Mouse (Mus musculus) gastrocnemius, postnatal 10 days (tissue): ENCODE measurements at regions not wholly inside any gene's neighbourhood (a gene's known extent, or its start where the extent isn't known, plus 50 kb on each side); places are given as distances from the start of the nearest gene placed in this dataset.
A peak's percentile ranks its signal among the peaks of the same experiment; 100 is the strongest.
"Not testable (repeated sequence)": the region's sequence is repeated elsewhere in the genome, so short reads cannot be mapped to it uniquely, and the experiment has no call there.

Experiments used
- DNase-seq: peaks from one replicate; pipeline ENCODE4 v3.0.0; 2021; ENCODE audit warnings: mixed read lengths

DNA sequence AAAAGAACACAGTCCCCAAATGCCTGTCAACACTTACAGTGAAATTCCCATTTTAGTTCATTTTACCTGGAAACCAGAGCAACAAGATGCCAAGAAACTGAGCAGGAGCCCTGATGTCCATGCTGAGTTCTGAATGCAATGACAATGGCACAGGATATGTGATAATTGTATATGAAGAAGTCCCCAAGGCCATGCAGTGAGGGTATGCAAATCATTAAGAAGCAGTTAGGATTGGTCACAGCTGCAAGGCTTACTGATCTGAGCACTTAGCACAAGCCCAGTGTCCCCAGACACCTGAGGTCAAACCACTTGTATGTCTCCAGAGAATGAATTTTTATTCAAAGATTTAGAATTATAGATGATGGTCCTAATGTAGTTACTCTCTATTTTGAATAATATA, 419.0 kb upstream of the Tacstd2 start:
- DNase-seq = not testable (repeated sequence)

DNA sequence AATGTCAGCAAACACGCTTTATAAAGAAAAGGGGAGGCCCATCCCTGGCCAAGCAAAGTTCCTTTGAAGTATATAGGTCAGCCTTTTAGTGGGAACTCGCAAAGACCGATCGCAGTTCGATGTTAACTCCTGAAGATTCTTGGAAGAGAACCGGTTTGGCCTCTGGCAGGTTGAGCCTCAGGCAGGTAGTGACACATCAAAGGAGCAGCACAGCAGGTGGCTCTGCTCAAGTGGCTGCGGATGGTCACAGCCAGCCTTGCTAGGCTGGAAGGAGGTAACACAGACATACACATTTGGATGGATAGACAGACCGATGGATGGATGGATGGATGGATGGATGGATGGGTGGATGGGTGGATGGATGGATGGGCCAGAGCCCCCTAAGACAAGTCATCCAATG, 395.9 kb upstream of the Tacstd2 start:
- not testable (repeated sequence) for DNase-seq

DNA sequence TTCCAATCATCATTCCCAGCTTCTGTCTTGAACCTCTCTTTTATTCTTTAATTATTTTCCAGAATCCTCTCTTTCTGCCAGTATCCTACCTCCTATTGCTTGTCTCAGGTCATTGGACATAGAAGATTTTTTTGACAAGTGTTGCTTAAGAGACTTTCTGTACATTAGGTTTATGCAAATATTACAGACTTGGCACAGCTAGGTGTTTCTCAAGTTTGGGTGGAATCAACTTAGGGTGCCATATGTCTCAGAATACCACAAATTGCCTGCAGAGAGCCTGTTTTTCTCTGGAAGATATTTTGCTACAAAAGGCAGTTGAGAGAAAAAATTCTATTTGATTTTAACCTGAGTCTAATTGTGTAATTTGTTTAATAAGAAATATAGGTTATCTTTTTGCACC, 386.9 kb upstream of the Tacstd2 start:
- no peak for DNase-seq

DNA sequence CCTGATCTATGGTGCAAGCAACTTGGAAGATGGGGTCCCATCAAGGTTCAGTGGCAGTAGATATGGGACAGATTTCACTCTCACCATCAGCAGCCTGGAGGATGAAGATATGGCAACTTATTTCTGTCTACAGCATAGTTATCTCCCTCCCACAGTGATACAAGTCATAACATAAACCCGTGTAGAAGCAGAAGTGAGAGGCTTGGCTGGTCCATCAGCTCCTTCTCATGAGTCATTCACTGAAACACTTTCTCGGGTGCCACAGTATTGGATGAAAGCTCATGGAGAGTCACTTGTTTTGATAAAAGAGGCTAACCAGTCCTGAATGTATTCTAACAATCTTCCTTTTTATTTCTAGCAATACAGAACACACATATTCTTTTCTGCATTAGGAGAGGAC, 378.3 kb upstream of the Tacstd2 start:
- DNase-seq = no peak

DNA sequence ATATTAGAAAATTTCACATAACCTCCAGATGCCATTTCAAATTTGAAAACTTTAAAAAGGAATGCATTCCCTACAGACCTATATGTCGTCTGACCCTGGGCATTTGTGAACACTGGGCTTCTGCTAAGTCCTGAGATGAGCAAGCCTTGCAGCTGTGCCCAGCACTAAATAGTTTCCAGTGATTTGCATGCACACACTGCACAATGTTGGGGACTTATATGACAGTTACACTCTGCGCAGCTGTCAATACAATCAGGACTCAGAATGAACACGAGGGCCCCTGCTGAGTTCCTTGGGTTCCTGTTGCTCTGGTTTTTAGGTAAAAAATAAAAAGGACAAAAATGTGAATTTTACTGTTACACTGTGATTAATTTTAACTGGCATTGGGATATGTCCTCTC, 377.7 kb upstream of the Tacstd2 start:
- DNase-seq = no peak

DNA sequence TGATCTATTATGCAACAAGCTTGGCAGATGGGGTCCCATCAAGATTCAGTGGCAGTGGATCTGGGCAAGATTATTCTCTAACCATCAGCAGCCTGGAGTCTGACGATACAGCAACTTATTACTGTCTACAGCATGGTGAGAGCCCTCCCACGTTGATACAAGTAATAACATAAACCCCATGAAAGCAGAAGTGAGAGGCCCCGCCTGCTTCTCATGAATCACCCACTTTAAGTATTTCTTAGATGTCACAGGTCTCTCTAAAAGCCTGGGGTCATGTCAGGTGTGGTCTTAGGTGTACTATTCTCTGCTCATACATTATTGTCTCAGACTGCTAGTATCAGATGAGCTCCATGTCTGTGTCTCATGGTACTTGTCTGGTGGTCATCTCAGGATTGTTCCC, 360.9 kb upstream of the Tacstd2 start:
- DNase-seq = no peak

DNA sequence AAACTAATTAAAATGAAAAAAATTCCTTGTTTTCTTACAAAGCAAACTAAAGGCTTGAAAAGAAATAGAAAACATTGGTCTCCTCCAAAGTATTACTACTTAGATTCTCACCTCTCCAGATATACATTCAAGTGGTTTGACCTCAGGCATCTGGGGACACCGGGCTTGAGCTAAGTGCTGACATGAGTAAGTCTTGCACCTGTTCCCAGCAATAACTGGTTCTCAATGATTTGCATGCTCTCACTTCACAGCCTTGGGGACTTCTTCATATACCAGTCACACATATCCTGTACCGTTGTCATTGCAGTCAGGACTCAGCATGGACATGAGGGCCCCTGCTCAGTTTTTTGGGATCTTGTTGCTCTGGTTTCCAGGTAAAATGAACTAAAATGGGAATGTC, 360.3 kb upstream of the Tacstd2 start:
- no peak for DNase-seq

DNA sequence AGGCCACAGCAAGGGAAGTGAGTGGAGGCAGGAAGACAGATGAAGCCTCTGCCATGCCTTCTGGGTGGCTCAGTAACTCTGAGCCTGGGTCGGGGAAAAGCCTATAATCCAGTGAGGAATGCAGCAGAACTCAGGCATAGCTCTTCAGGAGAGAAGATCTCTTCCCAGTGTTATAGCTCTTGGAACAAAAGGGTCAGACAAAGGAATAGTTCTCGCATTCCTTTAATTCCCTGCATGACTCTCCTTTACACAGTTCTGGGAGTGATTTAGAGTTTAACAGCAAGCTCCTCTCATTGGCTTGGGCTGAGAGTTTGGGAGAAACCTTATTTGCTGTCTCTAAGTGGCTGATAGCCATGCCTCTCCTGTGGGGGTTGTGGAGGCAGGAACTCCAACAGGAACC, 352.0 kb upstream of the Tacstd2 start:
- DNase-seq = no peak

DNA sequence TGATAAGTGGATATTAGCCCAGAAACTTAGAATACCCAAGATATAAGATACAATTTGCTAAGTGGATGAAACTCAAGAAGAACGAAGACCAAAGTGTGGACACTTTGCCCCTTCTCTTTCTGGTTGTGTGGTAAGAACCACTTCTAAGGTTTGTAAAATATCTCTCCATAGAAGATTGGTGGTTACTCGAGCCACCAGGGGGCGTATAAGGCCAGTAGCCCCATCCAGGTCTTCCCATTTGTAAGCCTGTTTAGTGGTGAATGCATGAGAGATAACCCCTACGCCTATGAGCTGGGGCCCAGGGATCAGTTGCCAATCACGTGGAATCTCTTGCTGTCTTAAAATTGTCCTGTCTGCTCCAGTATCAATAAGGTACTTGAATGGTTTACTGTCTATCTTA, 349.3 kb upstream of the Tacstd2 start:
- no peak for DNase-seq

DNA sequence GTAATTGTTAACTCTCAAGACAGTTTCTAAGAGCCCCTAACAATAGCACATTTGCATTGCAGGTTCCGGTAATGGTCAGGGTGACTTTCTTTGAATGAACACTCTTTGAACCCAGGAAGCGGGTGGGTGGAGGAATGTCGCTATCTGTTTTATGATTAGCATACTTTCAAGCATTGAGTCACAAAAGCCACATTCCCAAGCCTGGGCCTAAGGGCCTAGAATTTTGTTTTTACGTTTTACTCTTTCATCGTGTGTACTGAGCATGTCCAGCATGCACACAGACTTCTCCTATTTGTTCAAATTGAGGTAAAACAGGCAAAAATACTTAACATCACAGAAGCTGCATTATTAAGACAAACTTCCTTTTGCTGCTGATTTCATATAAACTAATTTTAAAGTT, 345.9 kb upstream of the Tacstd2 start:
- not testable (repeated sequence) for DNase-seq

DNA sequence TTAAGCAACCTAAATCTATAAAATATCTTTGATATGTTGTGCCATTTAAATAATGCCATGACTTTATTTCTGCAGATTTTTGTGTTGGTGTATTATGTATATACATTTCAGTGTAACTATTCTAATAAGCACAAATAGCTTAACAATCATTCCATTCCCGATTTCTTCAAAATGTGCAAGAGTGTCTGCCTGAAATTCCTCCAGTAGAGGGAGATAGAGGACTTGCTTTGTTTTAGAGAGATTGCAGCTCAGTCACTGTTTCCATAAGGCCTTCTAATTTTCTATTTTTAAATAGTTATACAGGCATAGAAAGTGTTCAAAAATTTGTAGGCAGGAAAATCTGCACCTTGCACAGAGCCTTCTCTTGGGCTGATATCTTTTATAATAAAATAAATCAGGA, 322.3 kb upstream of the Tacstd2 start:
- not testable (repeated sequence) for DNase-seq

DNA sequence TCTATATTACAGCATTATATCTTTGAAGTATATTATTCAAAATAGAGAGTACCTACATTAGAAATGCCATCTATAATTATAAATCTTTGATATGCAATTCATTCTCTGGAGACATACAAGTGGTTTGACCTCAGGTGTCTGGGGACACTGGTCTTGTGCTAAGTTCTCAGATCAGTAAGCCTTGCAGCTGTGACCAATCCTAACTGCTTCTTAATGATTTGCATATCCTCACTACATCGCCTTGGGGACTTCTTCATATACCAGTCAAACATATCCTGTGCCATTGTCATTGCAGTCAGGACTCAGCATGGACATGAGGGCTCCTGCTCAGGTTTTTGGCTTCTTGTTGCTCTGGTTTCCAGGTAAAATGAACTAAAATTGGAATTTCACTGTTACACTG, 303.9 kb upstream of the Tacstd2 start:
- not testable (repeated sequence) for DNase-seq

DNA sequence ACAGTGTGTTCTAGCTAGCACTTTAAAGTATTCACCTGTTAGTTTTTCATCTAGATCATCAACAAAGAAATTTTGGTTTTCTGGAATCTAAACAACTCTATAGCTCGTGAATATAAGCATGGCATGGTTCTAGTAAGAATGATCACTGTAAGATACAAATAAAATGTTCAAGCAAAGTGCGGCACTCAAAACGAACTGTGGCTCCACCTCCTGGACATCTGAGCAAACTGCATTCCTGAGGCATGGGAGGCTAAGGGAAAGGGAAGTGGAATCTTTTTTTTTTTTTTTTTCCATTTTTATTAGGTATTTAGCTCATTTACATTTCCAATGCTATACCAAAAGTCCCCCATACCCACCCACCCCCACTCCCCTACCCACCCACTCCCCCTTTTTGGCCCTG, 276.9 kb upstream of the Tacstd2 start:
- DNase-seq = not testable (repeated sequence)

DNA sequence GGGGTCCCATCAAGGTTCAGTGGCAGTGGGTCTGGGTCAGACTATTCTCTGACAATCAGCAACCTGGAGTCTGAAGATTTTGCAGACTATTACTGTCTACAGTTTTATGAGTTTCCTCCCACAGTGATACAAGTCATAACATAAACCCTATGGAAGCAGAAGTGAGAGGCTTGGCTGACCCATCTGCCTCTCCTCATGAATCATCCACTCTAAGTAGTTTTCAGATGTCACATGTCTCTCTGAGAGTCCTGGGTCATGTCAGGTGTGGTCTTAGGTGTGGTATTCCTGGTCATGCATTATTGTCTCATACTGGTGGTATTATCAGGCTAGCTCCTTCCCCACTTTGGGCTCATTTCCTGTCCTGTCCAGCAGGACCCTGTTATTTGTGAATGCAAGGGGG, 255.8 kb upstream of the Tacstd2 start:
- no peak for DNase-seq

DNA sequence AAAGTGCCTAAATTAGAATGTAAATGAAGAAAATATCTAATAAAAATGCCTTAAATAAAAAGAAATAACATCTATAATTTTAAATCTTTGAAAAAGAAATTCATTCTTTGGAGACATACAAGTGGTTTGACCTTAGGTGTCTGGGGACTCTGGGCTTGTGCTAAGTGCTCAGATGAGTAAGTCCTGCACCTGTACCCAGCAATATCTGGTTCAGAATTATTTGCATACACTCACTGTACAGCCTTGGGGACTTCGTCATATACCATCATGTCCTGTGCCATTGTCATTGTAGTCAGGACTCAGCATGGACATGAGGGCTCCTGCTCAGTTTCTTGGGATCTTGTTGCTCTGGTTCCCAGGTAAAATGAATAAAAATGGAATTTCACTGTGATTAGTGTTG, 255.1 kb upstream of the Tacstd2 start:
- no peak for DNase-seq

DNA sequence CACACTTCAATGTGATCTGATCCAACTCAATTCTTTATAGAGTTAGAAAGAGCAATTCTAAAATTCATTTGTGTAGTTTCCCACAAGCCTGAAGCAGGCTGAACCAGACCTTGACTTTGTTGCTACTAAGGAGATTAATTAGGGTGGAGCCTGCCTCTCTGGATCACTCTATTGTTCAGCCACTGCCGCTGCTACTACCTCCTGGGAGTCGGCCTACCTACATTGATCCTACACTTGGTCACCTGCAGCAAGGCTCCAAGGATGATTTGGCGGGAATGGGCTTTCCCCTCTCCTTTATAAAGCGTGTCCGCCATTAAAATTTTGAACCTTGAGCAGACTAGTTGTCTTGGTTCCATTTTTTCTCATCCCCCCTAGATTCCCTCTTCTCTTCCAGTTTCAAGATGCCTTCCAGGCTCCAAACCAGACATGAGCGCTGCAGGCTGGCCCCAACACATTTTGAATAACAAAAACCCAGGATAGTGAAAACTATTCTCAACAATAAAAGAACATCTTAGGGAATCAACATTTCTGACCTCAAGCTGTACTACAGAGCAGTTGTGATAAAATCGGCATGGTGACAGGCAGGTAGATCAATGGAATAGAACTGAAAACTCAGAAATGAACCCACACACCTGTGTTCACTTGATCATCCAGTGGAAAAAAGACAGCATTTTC, 251.6 kb upstream of the Tacstd2 start:
- DNase-seq = no peak

DNA sequence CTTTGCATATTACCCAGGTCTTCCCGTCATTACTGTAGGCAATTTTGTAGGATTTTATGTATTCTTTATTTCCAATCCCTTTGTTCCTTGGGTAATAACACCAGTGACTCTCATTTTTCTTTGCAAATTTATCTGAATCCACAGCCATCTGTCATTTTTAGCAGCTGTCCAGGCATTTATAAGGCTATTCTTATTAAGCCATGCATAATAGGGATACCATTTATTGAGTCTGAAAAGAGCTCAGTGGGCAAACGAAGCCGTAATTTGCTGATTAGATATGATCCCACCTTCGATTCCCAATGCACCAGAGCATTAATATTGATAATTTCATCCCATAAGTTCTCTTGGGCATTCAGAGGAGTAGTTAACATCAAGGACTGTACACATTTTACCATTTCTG, 243.3 kb upstream of the Tacstd2 start:
- DNase-seq = no peak

DNA sequence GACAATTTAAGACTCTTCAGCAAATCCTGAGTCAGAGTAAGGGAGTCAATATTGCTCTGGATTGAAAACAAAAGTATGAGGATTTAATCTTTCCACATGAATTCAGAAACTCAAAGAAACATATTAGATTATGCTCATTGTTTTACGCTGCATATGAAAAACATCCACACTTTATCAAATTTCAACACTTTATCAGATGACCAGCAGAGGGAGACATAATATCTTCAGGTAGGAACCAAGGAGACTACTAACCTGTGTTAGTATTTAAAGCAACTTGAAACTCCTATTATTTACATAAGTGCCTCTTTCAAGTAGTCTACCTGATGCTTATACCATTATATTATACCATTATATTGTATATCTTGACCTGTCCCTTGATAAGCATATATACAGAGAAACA, 218.5 kb upstream of the Tacstd2 start:
- DNase-seq = not testable (repeated sequence)

DNA sequence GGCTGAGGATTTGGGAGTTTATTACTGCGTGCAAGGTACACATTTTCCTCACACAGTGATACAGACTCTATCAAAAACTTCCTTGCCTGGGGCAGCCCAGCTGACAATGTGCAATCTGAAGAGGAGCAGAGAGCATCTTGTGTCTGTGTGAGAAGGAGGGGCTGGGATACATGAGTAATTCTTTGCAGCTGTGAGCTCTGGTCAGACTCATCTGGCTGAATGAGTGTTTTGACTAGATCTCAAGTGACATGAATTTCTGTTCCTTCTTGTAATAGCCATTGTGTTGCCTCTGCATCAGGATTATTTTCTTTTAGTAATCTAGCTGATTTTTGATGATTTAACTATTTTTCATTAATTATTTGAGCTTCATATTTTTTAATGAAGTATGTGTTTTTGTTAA, 190.0 kb upstream of the Tacstd2 start:
- no peak for DNase-seq

DNA sequence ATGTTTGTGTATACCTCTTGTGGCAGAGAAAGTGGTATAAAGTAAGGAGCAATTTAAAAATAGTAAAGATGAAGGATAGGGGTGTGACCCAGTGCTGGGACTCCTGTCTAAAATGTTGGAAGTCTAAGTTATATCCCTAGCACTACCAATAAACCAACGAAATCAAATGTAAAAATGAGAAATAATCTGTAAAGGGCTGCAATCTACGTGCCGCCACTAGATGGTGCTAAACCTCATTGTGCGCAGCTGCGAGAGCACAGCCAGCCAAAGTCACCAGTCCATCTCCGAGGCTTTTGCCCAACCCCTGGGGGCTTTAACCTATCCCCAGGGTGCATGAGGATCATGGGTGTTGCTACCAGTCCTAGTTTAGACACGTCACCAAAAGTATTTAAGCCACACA, 163.4 kb upstream of the Tacstd2 start:
- peak; percentile 15 for DNase-seq

DNA sequence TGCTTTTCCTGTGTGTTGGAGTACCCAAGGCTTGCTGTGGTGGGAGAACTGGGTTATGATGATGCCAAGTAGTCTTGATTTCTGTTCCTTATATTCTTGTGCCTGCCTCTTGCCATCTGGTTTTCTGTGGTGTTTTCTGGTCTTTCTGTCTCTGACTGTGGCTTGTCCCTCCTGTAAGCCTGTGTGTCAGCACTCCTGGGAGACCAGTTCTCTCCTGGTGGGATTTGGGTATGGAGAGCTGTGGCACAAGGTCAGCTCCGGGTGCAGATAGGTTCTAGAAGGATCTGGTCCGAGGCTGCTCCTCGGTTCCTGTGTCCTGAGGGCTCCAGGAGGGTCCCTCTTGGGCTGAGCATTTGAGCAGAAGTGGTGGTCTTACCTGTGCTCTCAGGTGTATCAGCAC, 155.4 kb upstream of the Tacstd2 start:
- DNase-seq = not testable (repeated sequence)

DNA sequence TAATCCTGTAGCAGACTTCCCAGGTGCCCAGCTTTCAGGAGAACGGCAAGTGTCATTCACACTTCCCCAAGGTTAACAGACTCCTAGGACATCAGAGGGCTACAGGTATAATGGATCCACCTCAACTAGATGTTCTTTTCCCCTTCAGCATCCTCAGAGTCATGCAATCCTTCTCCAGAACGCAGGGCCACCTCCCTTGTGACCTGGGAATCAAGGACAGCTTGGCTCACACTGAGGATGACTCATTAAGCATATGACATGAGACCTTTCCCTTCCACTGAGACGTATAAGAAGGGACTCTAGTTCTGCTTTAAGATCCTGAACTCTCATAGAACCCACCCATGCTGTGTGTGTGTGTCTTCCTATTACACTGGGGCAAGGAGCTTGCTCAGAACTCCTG, 147.5 kb upstream of the Tacstd2 start:
- not testable (repeated sequence) for DNase-seq

DNA sequence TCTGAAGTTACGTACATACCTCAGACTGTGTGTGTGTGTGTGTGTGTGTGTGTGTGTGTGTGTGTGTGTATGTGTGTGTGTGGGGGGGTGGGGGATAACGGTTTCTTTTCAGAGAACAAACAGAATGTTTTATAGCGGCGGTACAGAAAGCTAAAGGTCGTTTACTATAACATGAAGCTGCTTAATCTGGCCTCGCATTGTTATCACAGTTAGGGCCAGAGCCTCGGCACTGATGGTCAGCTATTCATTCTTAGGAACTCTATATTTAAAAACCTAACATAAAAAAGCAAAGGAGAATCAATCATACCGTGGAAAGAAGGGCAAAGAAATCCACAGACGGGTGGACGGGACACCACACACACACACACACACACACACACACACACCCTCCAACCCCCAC, 146.0 kb upstream of the Tacstd2 start:
- not testable (repeated sequence) for DNase-seq

DNA sequence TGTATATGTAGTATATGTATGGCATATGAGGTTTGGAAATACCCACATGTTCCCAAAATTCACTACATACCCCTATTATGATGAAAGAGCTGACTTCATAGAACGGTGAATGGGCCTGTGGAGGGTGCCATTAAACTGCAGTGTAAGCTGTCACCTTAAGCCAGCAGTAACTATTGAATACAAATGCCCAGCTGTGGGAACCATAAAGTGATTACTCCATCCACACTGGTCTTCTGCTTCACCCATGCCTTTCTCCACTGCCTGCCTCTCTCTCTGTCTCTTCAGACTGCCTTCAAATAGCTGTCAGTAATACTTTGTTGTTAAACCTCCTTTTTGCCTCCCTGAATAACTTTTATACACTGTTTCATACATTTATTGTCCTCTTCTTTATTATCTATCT, 143.5 kb upstream of the Tacstd2 start:
- not testable (repeated sequence) for DNase-seq

DNA sequence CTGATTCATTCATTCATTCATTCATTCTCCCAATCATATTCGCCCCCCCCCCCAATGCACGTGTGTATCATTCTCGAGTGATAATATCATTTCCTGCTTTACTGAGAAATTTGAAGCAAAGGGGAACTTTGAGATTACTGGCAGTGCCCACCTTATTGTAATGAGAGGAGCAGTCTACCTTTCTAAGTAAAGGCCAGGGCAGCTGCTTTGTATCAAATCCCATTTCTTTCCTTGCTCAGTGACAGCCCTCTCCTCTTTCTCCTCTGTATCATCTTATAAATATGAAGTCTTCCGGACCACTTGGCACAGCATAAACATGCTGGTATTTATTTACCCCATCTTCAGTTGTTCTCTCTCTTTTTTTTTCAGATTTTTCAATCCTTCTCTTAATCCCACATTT, 139.1 kb upstream of the Tacstd2 start:
- DNase-seq = not testable (repeated sequence)
